ENCODE assay signal across 9 mouse cellular contexts in the genomic region with DNA sequence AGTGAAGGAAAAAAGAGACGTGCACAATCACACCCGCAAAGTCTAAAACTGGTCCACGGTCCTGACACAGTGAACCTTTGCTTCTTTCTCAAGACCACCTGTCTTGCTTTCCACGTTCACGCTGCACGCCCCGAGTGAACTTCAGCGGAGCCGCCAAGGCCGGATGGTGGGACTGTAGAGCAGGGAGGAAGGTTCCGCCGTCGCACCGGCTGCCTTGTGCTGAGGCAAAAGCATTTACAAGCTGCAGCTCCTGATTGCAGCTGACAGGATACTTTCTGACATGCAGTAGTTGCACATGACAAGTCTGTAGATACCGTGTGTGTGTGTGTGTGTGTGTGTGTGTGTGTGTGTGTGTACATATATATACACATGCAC. TPM values are rescaled to one million over a fixed set of nuclear protein-coding genes. Genes with fewer than 3 reads are reported as not detected.
DNase-seq lines count a peak whose midpoint lies in the region; ATAC-seq and TF ChIP-seq lines count a peak whose summit lies in the region.
"Had no signal": no experiment of that assay in that cellular context is flagged by ENCODE, and none has a peak within 500 bp of the region (broad histone marks: within the 10 kb centered on the region; RNA-seq: fewer than 3 reads in every experiment).

No protein-coding gene starts in this region.

- peak overlapping the region; percentile 37 for H3K4me3 ChIP-seq in left cerebral cortex, adult 2 months
- H3K4me3 ChIP-seq in heart, embryonic 15.5 days: peak overlapping the region; percentile 56
- no peak overlapping the region for H3K4me3 ChIP-seq in liver, postnatal 0 days (ENCODE audit: low read depth, low read length)

- no peak for DNase-seq in left cerebral cortex, adult 2 months (ENCODE audit: extremely low spot score in 1 of 2, low spot score in 2 of 2)
- no peak for DNase-seq in left cerebral cortex, adult 11 months (ENCODE audit: low spot score)
- peak; percentile 43 for DNase-seq in cerebellum, adult 9-10 months
- DNase-seq in liver, postnatal 0 days: peak; percentile 22
- no peak for DNase-seq in adrenal gland, postnatal 36 days
- DNase-seq in right cerebral cortex, adult 18-20 months: no peak
- no peak for DNase-seq in layer of hippocampus, postnatal 25 days (ENCODE audit: extremely low spot score in 1 of 2, low spot score in 1 of 2)

- intact Hi-C loops in left cerebral cortex, adult 2 months (cut with DNase I): loop anchor here (2.0 to 5.0 kb wide), 2 partner anchors 52 to 856 kb away; no protein-coding TSS in a partner anchor

- H3K9me3 ChIP-seq in heart, embryonic 15.5 days (replicated peaks): no peaks in the 10 kb centered on the region
- no peaks in the 10 kb centered on the region for H3K9me3 ChIP-seq in liver, postnatal 0 days (ENCODE audit: low read length)

- peak overlapping the region; percentile 40; the same call in 1 of the 2 replicates for H3K9ac ChIP-seq in heart, embryonic 15.5 days
- no peak overlapping the region for H3K9ac ChIP-seq in liver, postnatal 0 days (replicated peaks)

- H3K27ac ChIP-seq in left cerebral cortex, adult 2 months: no peak overlapping the region
- H3K27ac ChIP-seq in heart, embryonic 15.5 days: peak overlapping the region; percentile 45; the same call in 1 of the 2 replicates
- no peak overlapping the region for H3K27ac ChIP-seq in liver, postnatal 0 days (ENCODE audit: low read depth)
- H3K27ac ChIP-seq: macrophage had no signal

- H3K27me3 ChIP-seq in heart, embryonic 15.5 days: no peaks in the 10 kb centered on the region
- H3K27me3 ChIP-seq in liver, postnatal 0 days (ENCODE audit: insufficient read depth, low read length): no peaks in the 10 kb centered on the region

- H3K36me3 ChIP-seq in heart, embryonic 15.5 days: no peaks in the 10 kb centered on the region
- no peaks in the 10 kb centered on the region for H3K36me3 ChIP-seq in liver, postnatal 0 days (replicated peaks; ENCODE audit: insufficient read depth, low read length)

- peaks cover 17% of the 10 kb centered on the region for H3K4me1 ChIP-seq in heart, embryonic 15.5 days (replicated peaks)
- peaks cover 7% of the 10 kb centered on the region for H3K4me1 ChIP-seq in liver, postnatal 0 days (ENCODE audit: insufficient read depth)

- peak overlapping the region; percentile 75 for H3K4me2 ChIP-seq in heart, embryonic 15.5 days
- H3K4me2 ChIP-seq in liver, postnatal 0 days (ENCODE audit: low read depth, low read length): peak overlapping the region; percentile 82

- ATAC-seq in heart, embryonic 15.5 days (replicated peaks; ENCODE audit: insufficient number of reproducible peaks, insufficient read depth, low FRiP score, low read depth): no peak
- ATAC-seq in liver, postnatal 0 days: no peak

- no peak for TF ChIP-seq EP300 in liver, postnatal 0 days (IDR thresholded peaks at IDR 0.05; ENCODE audit: low read depth)

- TF ChIP-seq CTCF in left cerebral cortex, adult 2 months (IDR thresholded peaks at IDR 0.05): no peak
- TF ChIP-seq CTCF in liver, postnatal 0 days (IDR thresholded peaks at IDR 0.05; ENCODE audit: low read depth): no peak

- 11% methylated on average over 15 of the region's 15 CpGs for WGBS in heart, embryonic 15.5 days
- 25% methylated on average over 15 of the region's 15 CpGs for WGBS in liver, postnatal 0 days (ENCODE audit: insufficient replicate concordance)

RNA-seq across cellular contexts. Expression of gene Trim27, which starts 8.1 kb away (rescaled TPM):
- 10 to 100 TPM; 33.6 to 36.5 TPM for total RNA-seq in left cerebral cortex, adult 2 months (2021)
- polyA plus RNA-seq in heart, embryonic 15.5 days (2015; fragmentation: Nextera tagmentation; extraction: Ambion mirVana): 61.4 and 84.7 TPM in 2 replicates
- 36.5 and 36.7 TPM in 2 replicates for polyA plus RNA-seq in liver, postnatal 0 days (2015; fragmentation: Nextera tagmentation; extraction: Ambion mirVana)
- 10 to 100 TPM; 53.3 to 58.8 TPM for total RNA-seq in adrenal gland, postnatal 36 days (2021)
- 10 to 100 TPM; 37.8 to 42.2 TPM for total RNA-seq in layer of hippocampus, postnatal 25 days (2021)

RNA-seq across cellular contexts. Expression of gene Olfr1368, which starts 25.5 kb away (rescaled TPM):
- not detected for total RNA-seq in left cerebral cortex, adult 2 months (2021)
- polyA plus RNA-seq in heart, embryonic 15.5 days (2015; fragmentation: Nextera tagmentation; extraction: Ambion mirVana): not detected in 2 replicates
- polyA plus RNA-seq in liver, postnatal 0 days (2015; fragmentation: Nextera tagmentation; extraction: Ambion mirVana): not detected in 2 replicates
- not detected for total RNA-seq in adrenal gland, postnatal 36 days (2021)
- total RNA-seq in layer of hippocampus, postnatal 25 days (2021): not detected
- polyA plus RNA-seq: macrophage had no signal

RNA-seq across cellular contexts. Expression of gene Olfr263, which starts 41.7 kb away (rescaled TPM):
- not detected for total RNA-seq in left cerebral cortex, adult 2 months (2021)
- polyA plus RNA-seq in heart, embryonic 15.5 days (2015; fragmentation: Nextera tagmentation; extraction: Ambion mirVana): not detected in 2 replicates
- polyA plus RNA-seq in liver, postnatal 0 days (2015; fragmentation: Nextera tagmentation; extraction: Ambion mirVana): not detected in 2 replicates
- not detected for total RNA-seq in adrenal gland, postnatal 36 days (2021)
- not detected for total RNA-seq in layer of hippocampus, postnatal 25 days (2021)
- polyA plus RNA-seq: macrophage had no signal

RNA-seq across cellular contexts. Expression of gene Olfr1369-ps1, which starts 59.9 kb away (rescaled TPM):
- total RNA-seq in left cerebral cortex, adult 2 months (2021): not detected
- polyA plus RNA-seq in heart, embryonic 15.5 days (2015; fragmentation: Nextera tagmentation; extraction: Ambion mirVana): 0.04 TPM in 1 of 2 replicates, not detected in the other
- polyA plus RNA-seq in liver, postnatal 0 days (2015; fragmentation: Nextera tagmentation; extraction: Ambion mirVana): not detected in 2 replicates
- total RNA-seq in adrenal gland, postnatal 36 days (2021): not detected
- total RNA-seq in layer of hippocampus, postnatal 25 days (2021): not detected
- polyA plus RNA-seq: macrophage had no signal

Comparison
In these comparisons a context has a peak if more than half of its experiments do, and no peak if none do; other contexts are left out.
1. DNase-seq: peak in cerebellum, adult 9-10 months (single experiment) and liver, postnatal 0 days (single experiment); none in left cerebral cortex, adult 2 months (0 of 2), left cerebral cortex, adult 11 months (single experiment), adrenal gland, postnatal 36 days (0 of 2), right cerebral cortex, adult 18-20 months (single experiment) and layer of hippocampus, postnatal 25 days (0 of 2).